Mouse (Mus musculus): ENCODE measurements around the gene Gm48552.

GRCm38 (mm10) chr10:81346453-81347067, 42.2 kb upstream of the Gm48552 start:
- TF ChIP-seq POLR2A (IDR thresholded peaks at IDR 0.05; ENCODE audit: extremely low read depth, insufficient read depth, low read length), result no peak
- peak; percentile 5; the same call in 1 of the 2 replicates for TF ChIP-seq CTCF (IDR thresholded peaks at IDR 0.05; ENCODE audit: extremely low read depth, insufficient read depth, low read length)

Data from cortical plate, adult 2 months (tissue).